ENCODE assay signal across 10 mouse cellular contexts in the genomic region with DNA sequence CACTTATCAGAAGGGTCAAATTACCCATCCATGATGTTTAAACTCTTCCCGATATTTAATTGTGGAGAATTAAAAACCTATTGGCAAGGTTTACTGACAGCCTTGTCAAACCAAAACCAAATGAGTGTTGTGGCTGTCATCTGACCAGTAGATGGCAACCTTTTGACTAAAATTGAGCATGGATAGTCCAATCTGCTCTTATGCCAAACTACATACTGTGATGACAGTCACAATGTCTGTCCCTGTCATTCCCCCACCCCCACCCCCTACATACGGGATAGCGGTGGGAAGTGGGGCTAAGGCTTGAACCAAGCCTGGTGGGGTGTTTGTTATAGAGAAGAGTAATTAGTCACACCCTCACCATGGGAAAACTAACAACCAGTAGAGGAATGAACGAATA. TPM values are rescaled to one million over a fixed set of nuclear protein-coding genes. Genes with fewer than 3 reads are reported as not detected.
DNase-seq lines count a peak whose midpoint lies in the region; ATAC-seq and TF ChIP-seq lines count a peak whose summit lies in the region.
"Had no signal": no experiment of that assay in that cellular context is flagged by ENCODE, and none has a peak within 500 bp of the region (broad histone marks: within the 10 kb centered on the region; RNA-seq: fewer than 3 reads in every experiment).

No protein-coding gene starts in this region.

- no peak for ATAC-seq in intestine, postnatal 0 days
- ATAC-seq in intestine, embryonic 16.5 days = no peak

- no peak overlapping the region for H3K27ac ChIP-seq in intestine, postnatal 0 days (ENCODE audit: low read depth, low read length)
- no peak overlapping the region for H3K27ac ChIP-seq in intestine, embryonic 16.5 days (ENCODE audit: low read length)
- H3K27ac ChIP-seq: embryonic facial prominence, embryonic 15.5 days; limb, embryonic 15.5 days had no signal

- H3K9ac ChIP-seq in intestine, postnatal 0 days (ENCODE audit: low read depth, low read length) = no peak overlapping the region
- no peak overlapping the region for H3K9ac ChIP-seq in intestine, embryonic 16.5 days (ENCODE audit: low read depth, low read length)
- H3K9ac ChIP-seq: embryonic facial prominence, embryonic 15.5 days; limb, embryonic 15.5 days had no signal

- H3K9me3 ChIP-seq in intestine, postnatal 0 days (ENCODE audit: control insufficient read depth) = no peaks in the 10 kb centered on the region
- H3K9me3 ChIP-seq in intestine, embryonic 16.5 days (ENCODE audit: control insufficient read depth, low read length) = no peaks in the 10 kb centered on the region
- H3K9me3 ChIP-seq: embryonic facial prominence, embryonic 15.5 days; limb, embryonic 15.5 days had no signal

- H3K36me3 ChIP-seq in intestine, postnatal 0 days (ENCODE audit: control insufficient read depth, insufficient read depth) = peaks cover 6% of the 10 kb centered on the region; the same call in 1 of the 2 replicates
- no peaks in the 10 kb centered on the region for H3K36me3 ChIP-seq in intestine, embryonic 16.5 days (ENCODE audit: control insufficient read depth, insufficient read depth, low read length)
- H3K36me3 ChIP-seq: embryonic facial prominence, embryonic 15.5 days; limb, embryonic 15.5 days had no signal

- H3K4me2 ChIP-seq in intestine, postnatal 0 days (replicated peaks; ENCODE audit: low read depth) = no peak overlapping the region
- no peak overlapping the region for H3K4me2 ChIP-seq in intestine, embryonic 16.5 days (ENCODE audit: low read depth, low read length)
- H3K4me2 ChIP-seq: embryonic facial prominence, embryonic 15.5 days; limb, embryonic 15.5 days had no signal

- peak; percentile 75 for TF ChIP-seq CTCF in intestine, postnatal 0 days (IDR thresholded peaks at IDR 0.05; ENCODE audit: low read depth)

- WGBS in intestine, postnatal 0 days = 49% methylated on average over 4 of the region's 4 CpGs
- WGBS in intestine, embryonic 16.5 days = 46% methylated on average over 4 of the region's 4 CpGs

- peak; percentile 2 for DNase-seq in B cell, adult 2 months
- peak; percentile 53 for DNase-seq in NIH3T3 (ENCODE audit: low read depth)
- DNase-seq in induced T-regulatory cell, adult 2 months (ENCODE audit: low read depth) = peak; percentile 24
- DNase-seq in c-Kit-positive CD71-positive TER-119-positive erythroid progenitor cells, embryonic 14.5 days (ENCODE audit: low spot score) = no peak
- DNase-seq in right cerebral cortex, adult 18-20 months = no peak
- no peak for DNase-seq in right cerebral cortex, postnatal 10 days (ENCODE audit: low spot score in 2 of 2)

- H3K4me1 ChIP-seq in intestine, postnatal 0 days (replicated peaks; ENCODE audit: control insufficient read depth, insufficient read depth, low read length) = no peaks in the 10 kb centered on the region
- H3K4me1 ChIP-seq in intestine, embryonic 16.5 days (ENCODE audit: control insufficient read depth, insufficient read depth, low read length) = no peaks in the 10 kb centered on the region
- H3K4me1 ChIP-seq: embryonic facial prominence, embryonic 15.5 days; limb, embryonic 15.5 days had no signal

- H3K27me3 ChIP-seq in intestine, postnatal 0 days (replicated peaks; ENCODE audit: control insufficient read depth, insufficient read depth, low read length) = no peaks in the 10 kb centered on the region
- H3K27me3 ChIP-seq in intestine, embryonic 16.5 days (replicated peaks; ENCODE audit: control insufficient read depth, insufficient read depth, low read length) = no peaks in the 10 kb centered on the region
- H3K27me3 ChIP-seq: embryonic facial prominence, embryonic 15.5 days; limb, embryonic 15.5 days had no signal

- H3K4me3 ChIP-seq in intestine, postnatal 0 days (ENCODE audit: low read depth, low read length) = no peak overlapping the region
- H3K4me3 ChIP-seq in intestine, embryonic 16.5 days (ENCODE audit: low read length) = no peak overlapping the region
- H3K4me3 ChIP-seq: embryonic facial prominence, embryonic 15.5 days; limb, embryonic 15.5 days had no signal

RNA-seq across cellular contexts. Expression of a gene that starts 34.6 kb away (rescaled TPM):
- 2.4 and 2.8 TPM in 2 replicates for polyA plus RNA-seq in intestine, postnatal 0 days (2015; fragmentation: Nextera tagmentation; extraction: Ambion mirVana)
- 1.2 and 1.6 TPM in 2 replicates for polyA plus RNA-seq in intestine, embryonic 16.5 days (2015; fragmentation: Nextera tagmentation; extraction: Ambion mirVana)

Comparison
In these comparisons a context has a peak if more than half of its experiments do, and no peak if none do; other contexts are left out.
1. DNase-seq: peak in B cell, adult 2 months (2 of 2), NIH3T3 (single experiment) and induced T-regulatory cell, adult 2 months (single experiment); none in c-Kit-positive CD71-positive TER-119-positive erythroid progenitor cells, embryonic 14.5 days (single experiment), right cerebral cortex, adult 18-20 months (single experiment) and right cerebral cortex, postnatal 10 days (0 of 2).